Mouse (Mus musculus) liver, postnatal 0 days (tissue): ENCODE results near the gene Casz1. TPM values are rescaled to one million over a fixed set of nuclear protein-coding genes. Genes with fewer than 3 reads are reported as not detected.

Experiments used
- ATAC-seq: fragments of 200-750 bp; cut with Nextera tagmentation; 2 replicates; pipeline ENCODE4 v1.8.0; 2017; ENCODE audit warnings: mild to moderate bottlenecking, moderate library complexity
- DNase-seq: peaks from one replicate; pipeline ENCODE4 v3.0.0-alpha.2; 2016
- H3K27ac ChIP-seq: fragments of 300-500 bp; sonication (generic); 2 replicates; pipeline ENCODE4 v1.5.1; 2014; ENCODE audit warnings: antibody characterized with exemption, moderate library complexity, mild to moderate bottlenecking, low read depth
- H3K27me3 ChIP-seq: fragments of 300-500 bp; sonication (generic); 2 replicates; pipeline ENCODE4 v1.6.1; 2014; ENCODE audit warnings: low read length, control low read depth, mixed read lengths; ENCODE audit not compliant: insufficient read depth
- H3K36me3 ChIP-seq: fragments of 300-500 bp; sonication (generic); replicated peaks from 2 replicates; pipeline ENCODE4 v1.6.1; 2014; ENCODE audit warnings: mild to moderate bottlenecking, control low read depth, low read length, moderate library complexity, mixed read lengths; ENCODE audit not compliant: insufficient read depth
- H3K4me1 ChIP-seq: fragments of 300-500 bp; sonication (generic); 2 replicates; pipeline ENCODE4 v1.6.1; 2014; ENCODE audit warnings: antibody characterized with exemption, mild to moderate bottlenecking, control low read depth; ENCODE audit not compliant: insufficient read depth
- H3K4me2 ChIP-seq: fragments of 300-500 bp; sonication (generic); 2 replicates; pipeline ENCODE4 v1.6.1; 2014; ENCODE audit warnings: low read depth, mild to moderate bottlenecking, low read length, moderate library complexity, mixed read lengths
- H3K4me3 ChIP-seq: fragments of 300-500 bp; sonication (generic); 2 replicates; pipeline ENCODE4 v1.5.1; 2014; ENCODE audit warnings: low read depth, low read length
- H3K9ac ChIP-seq: fragments of 300-500 bp; sonication (generic); replicated peaks from 2 replicates; pipeline ENCODE4 v1.6.1; 2014; ENCODE audit warnings: mild to moderate bottlenecking, moderate library complexity
- H3K9me3 ChIP-seq: fragments of 300-500 bp; sonication (generic); 2 replicates; pipeline ENCODE4 v1.6.1; 2016; ENCODE audit warnings: mild to moderate bottlenecking, control low read depth, low read length, mixed read lengths
- CTCF ChIP-seq: sonication (generic); IDR thresholded peaks from 2 replicates; pipeline ENCODE4 v1.5.1; 2016; ENCODE audit warnings: antibody characterized with exemption, low read depth
- EP300 ChIP-seq: IDR thresholded peaks from 2 replicates; pipeline ENCODE4 v1.6.1; 2016; ENCODE audit warnings: antibody characterized with exemption, low read depth, mild to moderate bottlenecking
- WGBS: fragments of 180-500 bp; shearing (Covaris S2); extraction: QIAGEN DNeasy Blood & Tissue Kit; methylation state at CpG from one replicate; pipeline ENCODE4 v1.1.7; 2014; ENCODE audit not compliant: insufficient replicate concordance; 5-methylcytosine and 5-hydroxymethylcytosine counted together
- polyA plus RNA-seq: library from polyadenylated mRNA; unstranded; fragments of >200 nt; fragmentation: Nextera tagmentation; extraction: Ambion mirVana; gene quantifications from 2 replicates; pipeline ENCODE4 v1.2.1, GENCODE M21; 2015

Casz1 gene
- polyA plus RNA-seq, 1 experiment from 2014 or later: 0.43 TPM

DNA sequence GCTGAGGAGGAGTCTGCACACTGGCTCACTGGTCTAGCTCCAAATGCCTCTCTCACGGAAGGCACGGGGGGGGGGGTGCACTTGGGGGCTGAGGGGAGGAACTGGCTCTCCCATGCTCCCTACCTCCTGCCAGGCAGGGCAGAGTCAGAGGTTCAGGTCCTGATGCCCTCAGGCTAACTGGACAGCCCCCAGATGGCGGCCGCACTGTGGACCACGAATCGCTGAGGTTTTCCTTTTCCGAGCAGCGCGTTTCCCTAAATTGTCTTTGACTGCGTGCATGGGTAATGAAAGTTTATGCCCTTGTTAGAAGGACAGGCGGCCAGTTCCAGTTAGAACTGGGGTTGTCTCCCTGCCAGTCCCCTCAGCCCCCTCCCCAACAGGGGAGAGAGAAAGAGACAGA is 116.4 kb downstream of the Casz1 start:
- H3K27ac ChIP-seq: no peak overlapping the region
- no peak for ATAC-seq
- DNase-seq: no peak
- no peak overlapping the region for H3K4me3 ChIP-seq
- no peaks in the 10 kb centered on the region for H3K4me1 ChIP-seq
- H3K27me3 ChIP-seq: 0 out of 2 replicates have a peak, but pooled peaks cover 5% of the 10 kb centered on the region
- H3K9me3 ChIP-seq: no peaks in the 10 kb centered on the region
- H3K9ac ChIP-seq: no peak overlapping the region
- H3K4me2 ChIP-seq: no peak overlapping the region
- WGBS: 33% methylated on average over 11 of the region's 11 CpGs
- no peaks in the 10 kb centered on the region for H3K36me3 ChIP-seq
- TF ChIP-seq CTCF (no peak), EP300 (no peak)

DNA sequence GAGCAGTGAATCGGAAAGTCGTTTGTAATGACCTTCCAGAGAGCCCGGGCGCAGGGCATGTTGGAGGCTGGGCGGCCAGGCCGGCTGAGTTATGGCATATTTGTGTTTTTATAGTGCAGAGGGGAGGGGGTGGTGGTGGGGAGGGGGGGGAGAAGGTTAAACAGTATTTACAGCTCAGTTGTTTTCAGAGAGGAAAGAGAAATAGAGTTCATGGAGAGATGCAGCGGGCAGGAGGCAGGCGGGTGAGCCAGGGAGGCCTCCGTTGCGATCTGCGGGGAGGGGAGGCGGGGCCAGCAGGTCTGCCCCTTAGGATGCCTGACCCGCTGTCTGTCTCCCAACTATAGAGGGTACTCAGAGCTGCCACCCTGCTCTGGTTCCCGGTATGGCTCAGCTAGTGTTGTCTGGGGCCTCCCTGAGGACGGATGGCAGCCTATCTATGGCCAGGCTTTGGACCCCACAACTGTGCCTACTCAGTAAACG is 118.0 kb downstream of the Casz1 start:
- WGBS: 28% methylated on average over 15 of the region's 16 CpGs
- H3K36me3 ChIP-seq: no peaks in the 10 kb centered on the region
- H3K9ac ChIP-seq: no peak overlapping the region
- no peak overlapping the region for H3K27ac ChIP-seq
- 0 out of 2 replicates have a peak, but pooled peaks cover 7% of the 10 kb centered on the region for H3K4me1 ChIP-seq
- H3K4me3 ChIP-seq: no peak overlapping the region
- no peak overlapping the region for H3K4me2 ChIP-seq
- TF ChIP-seq EP300 (no peak), CTCF (no peak)
- 0 out of 2 replicates have a peak, but pooled peaks cover 5% of the 10 kb centered on the region for H3K27me3 ChIP-seq
- H3K9me3 ChIP-seq: no peaks in the 10 kb centered on the region
- ATAC-seq (no peak), DNase-seq (no peak)

DNA sequence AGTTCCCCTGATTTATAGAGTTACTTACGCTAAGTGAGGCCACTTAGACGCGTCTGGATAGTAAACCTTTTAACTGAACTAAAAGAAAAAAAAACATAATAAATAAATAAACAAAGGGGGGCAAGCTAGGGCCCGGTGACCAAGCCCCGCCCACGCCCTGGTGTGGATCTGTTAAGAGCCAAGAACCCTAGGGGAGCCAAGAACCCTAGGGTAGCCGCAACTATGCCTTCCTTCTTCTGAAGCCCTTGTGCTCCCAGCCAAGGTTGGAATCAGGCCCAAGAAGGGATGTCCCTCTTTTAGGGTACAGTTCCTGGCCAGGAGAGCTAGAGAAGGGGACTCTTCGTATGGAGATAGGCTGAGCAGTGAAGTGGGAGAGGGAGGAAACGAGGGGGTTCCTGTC is 119.2 kb downstream of the Casz1 start:
- Histone ChIP-seq H3K9me3 (no peaks in the 10 kb centered on the region), H3K4me2 (no peak overlapping the region), H3K36me3 (no peaks in the 10 kb centered on the region), H3K4me1 (peaks cover 7% of the 10 kb centered on the region; the same call in 1 of the 2 replicates), H3K9ac (no peak overlapping the region), H3K27me3 (0 out of 2 replicates have a peak, but pooled peaks cover 5% of the 10 kb centered on the region), H3K4me3 (no peak overlapping the region), H3K27ac (no peak overlapping the region)
- TF ChIP-seq CTCF (no peak), EP300 (no peak)
- DNase-seq (no peak), ATAC-seq (no peak)
- 68% methylated on average over 9 of the region's 9 CpGs for WGBS

DNA sequence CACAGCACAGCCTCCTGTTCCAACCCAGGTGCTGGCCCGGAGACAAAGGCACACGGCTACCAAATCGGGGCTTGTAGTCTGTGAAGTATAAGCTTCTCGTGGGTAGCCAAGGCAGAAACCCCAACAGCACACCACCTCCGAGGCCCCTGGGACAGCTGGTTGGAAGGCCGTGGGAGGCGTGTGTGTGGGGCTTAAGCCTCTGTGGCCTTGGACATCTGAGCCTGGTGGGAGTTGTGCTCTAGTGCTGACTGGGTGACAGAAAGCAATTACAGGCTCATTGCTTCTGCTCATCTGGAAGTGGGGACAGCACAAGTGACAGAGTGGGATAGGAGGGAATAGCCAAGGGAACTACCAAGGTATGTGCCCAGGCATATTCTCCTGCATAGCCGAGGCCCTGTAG is 119.7 kb downstream of the Casz1 start:
- WGBS: 69% methylated on average over 8 of the region's 8 CpGs
- no peak for ATAC-seq
- H3K9ac ChIP-seq: no peak overlapping the region

DNA sequence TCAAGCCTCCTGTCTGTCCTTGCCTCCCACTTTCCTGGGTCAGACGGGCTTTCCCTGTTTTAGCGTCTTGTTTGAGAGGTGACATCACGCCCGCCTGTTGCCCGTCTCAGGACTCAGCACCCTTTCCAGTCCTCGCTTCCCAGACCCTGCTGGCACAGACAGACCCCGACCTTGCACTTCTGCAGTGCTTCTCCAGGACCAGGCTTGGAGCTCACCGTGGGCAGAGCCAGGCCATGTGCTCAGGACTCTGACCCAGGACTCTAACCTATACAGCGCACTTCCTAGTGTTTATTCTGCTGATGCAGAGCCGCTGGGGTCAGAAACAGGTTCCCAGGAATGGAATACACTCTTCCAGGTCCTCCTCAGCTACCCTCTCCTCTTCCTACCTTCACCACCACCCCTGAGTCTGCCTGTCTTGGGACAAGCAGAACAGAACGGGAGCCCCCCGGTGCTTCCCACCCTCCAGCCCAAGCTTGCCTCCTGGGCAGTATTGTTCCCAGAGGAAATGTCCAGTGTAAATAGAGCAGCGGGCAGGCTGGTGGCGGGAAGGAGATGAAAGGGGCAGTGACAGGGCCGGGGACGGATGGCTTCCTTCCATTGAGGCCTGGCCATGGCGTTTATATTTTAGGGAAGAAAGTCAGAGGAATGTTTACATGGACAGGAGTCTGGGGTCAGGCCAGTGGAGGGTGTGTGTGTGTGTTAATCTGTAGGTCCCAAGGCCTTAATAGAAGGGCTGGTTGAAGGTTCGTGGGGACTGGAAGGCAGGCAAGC is 121.5 kb downstream of the Casz1 start:
- WGBS: 44% methylated on average over 18 of the region's 18 CpGs
- no peak for TF ChIP-seq EP300
- TF ChIP-seq CTCF: no peak
- no peak overlapping the region for H3K4me2 ChIP-seq
- peaks cover 7% of the 10 kb centered on the region; the same call in 1 of the 2 replicates for H3K4me1 ChIP-seq
- H3K4me3 ChIP-seq: no peak overlapping the region
- no peak overlapping the region for H3K9ac ChIP-seq
- H3K9me3 ChIP-seq: no peaks in the 10 kb centered on the region
- 0 out of 2 replicates have a peak, but pooled peaks cover 5% of the 10 kb centered on the region for H3K27me3 ChIP-seq
- DNase-seq (no peak), ATAC-seq (peak; percentile 61)
- H3K27ac ChIP-seq: no peak overlapping the region
- H3K36me3 ChIP-seq: no peaks in the 10 kb centered on the region

More for the DNA sequence above, 119.7 kb downstream of the Casz1 start:
- no peak for TF ChIP-seq EP300
- no peak for TF ChIP-seq CTCF
- DNase-seq: no peak
- Histone ChIP-seq H3K27ac (no peak overlapping the region), H3K4me1 (peaks cover 7% of the 10 kb centered on the region; the same call in 1 of the 2 replicates), H3K36me3 (no peaks in the 10 kb centered on the region), H3K4me2 (no peak overlapping the region), H3K27me3 (0 out of 2 replicates have a peak, but pooled peaks cover 5% of the 10 kb centered on the region), H3K4me3 (no peak overlapping the region), H3K9me3 (no peaks in the 10 kb centered on the region)

DNA sequence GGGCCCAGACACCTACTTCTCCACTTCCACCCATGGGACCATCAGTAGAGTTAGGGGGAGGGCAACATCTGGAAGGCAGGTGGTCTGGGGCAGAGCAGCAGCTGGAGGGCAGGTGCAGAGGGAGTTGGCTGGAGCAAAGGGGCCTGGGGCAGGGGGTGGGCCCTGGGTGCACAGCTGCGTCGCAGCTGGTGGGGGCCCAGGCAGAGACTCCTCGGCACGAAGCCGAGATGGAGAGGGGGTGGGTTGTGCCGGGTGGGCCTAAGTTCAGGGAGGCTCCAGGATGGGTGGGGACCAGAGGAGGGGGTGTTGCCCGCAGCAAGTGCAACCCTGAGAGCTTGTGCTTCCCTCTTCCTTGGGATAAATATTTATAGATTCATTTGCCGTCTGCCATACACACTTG is 122.2 kb downstream of the Casz1 start:
- Histone ChIP-seq H3K9ac (no peak overlapping the region), H3K27me3 (0 out of 2 replicates have a peak, but pooled peaks cover under 1% of the 10 kb centered on the region), H3K36me3 (no peaks in the 10 kb centered on the region), H3K9me3 (no peaks in the 10 kb centered on the region), H3K4me3 (no peak overlapping the region), H3K4me2 (no peak overlapping the region), H3K27ac (no peak overlapping the region), H3K4me1 (peaks cover 7% of the 10 kb centered on the region; the same call in 1 of the 2 replicates)
- ATAC-seq (no peak), DNase-seq (no peak)
- WGBS: 34% methylated on average over 5 of the region's 8 CpGs
- TF ChIP-seq CTCF (no peak), EP300 (no peak)
